Mouse (Mus musculus) heart, embryonic 12.5 days (tissue): ENCODE measurements around the gene Rnft1. TPM values are rescaled to one million over a fixed set of nuclear protein-coding genes. Genes with fewer than 3 reads are reported as not detected.
A peak's percentile ranks its signal among the peaks of the same experiment; 100 is the strongest.
"Not testable (repeated sequence)": the region's sequence is repeated elsewhere in the genome, so short reads cannot be mapped to it uniquely, and the experiment has no call there.

ENCODE experiments used
- ATAC-seq: fragments of 200-750 bp; cut with Nextera tagmentation; 2 replicates; pipeline ENCODE4 v1.8.0; 2017; ENCODE audit warnings: moderate TSS enrichment, moderate library complexity; ENCODE audit not compliant: insufficient number of reproducible peaks, low FRiP score
- H3K27ac ChIP-seq: fragments of 300-500 bp; sonication (generic); 2 replicates; pipeline ENCODE4 v1.5.1; 2016; ENCODE audit warnings: mild to moderate bottlenecking, moderate library complexity; ENCODE audit not compliant: poor library complexity, severe bottlenecking
- H3K27me3 ChIP-seq: fragments of 300-500 bp; sonication (generic); replicated peaks from 2 replicates; pipeline ENCODE4 v1.6.1; 2016; ENCODE audit warnings: mild to moderate bottlenecking, moderate library complexity
- H3K36me3 ChIP-seq: fragments of 300-500 bp; sonication (generic); 2 replicates; pipeline ENCODE4 v1.6.1; 2016; ENCODE audit warnings: mild to moderate bottlenecking, moderate library complexity
- H3K4me1 ChIP-seq: fragments of 300-500 bp; sonication (generic); replicated peaks from 2 replicates; pipeline ENCODE4 v1.6.1; 2016; ENCODE audit warnings: mild to moderate bottlenecking
- H3K4me2 ChIP-seq: fragments of 300-500 bp; sonication (generic); 2 replicates; pipeline ENCODE4 v1.6.1; 2016; ENCODE audit warnings: mild to moderate bottlenecking, moderate library complexity
- H3K4me3 ChIP-seq: fragments of 300-500 bp; sonication (generic); 2 replicates; pipeline ENCODE4 v1.5.1; 2016; ENCODE audit warnings: mild to moderate bottlenecking
- H3K9ac ChIP-seq: fragments of 300-500 bp; sonication (generic); 2 replicates; pipeline ENCODE4 v1.6.1; 2016; ENCODE audit warnings: mild to moderate bottlenecking, moderate library complexity
- H3K9me3 ChIP-seq: fragments of 300-500 bp; sonication (generic); replicated peaks from 2 replicates; pipeline ENCODE4 v1.6.1; 2016; ENCODE audit warnings: mild to moderate bottlenecking, moderate library complexity
- WGBS: fragments of 180-500 bp; shearing (Covaris S2); methylation state at CpG from one replicate; pipeline ENCODE4 v1.1.7; 2016; 5-methylcytosine and 5-hydroxymethylcytosine counted together
- polyA plus RNA-seq: library from polyadenylated mRNA; unstranded; fragments of >200 nt; fragmentation: Nextera tagmentation; extraction: Ambion mirVana; gene quantifications from 2 replicates; pipeline ENCODE4 v1.2.1, GENCODE M21; 2016

Gene Rnft1
- polyA plus RNA-seq = 45.3 and 46.8 TPM in 2 replicates

- peak; percentile 99 for ATAC-seq
- peaks cover 8% of the 10 kb centered on the region for H3K4me1 ChIP-seq
- H3K36me3 ChIP-seq = peaks cover 4% of the 10 kb centered on the region
- peak within 1 kb of the TSS; percentile 55 for H3K4me3 ChIP-seq
- H3K27ac ChIP-seq = peak within 1 kb of the TSS; percentile 90
- H3K9ac ChIP-seq = peak within 1 kb of the TSS; percentile 80
- peak within 1 kb of the TSS; percentile 88 for H3K4me2 ChIP-seq
- H3K9me3 ChIP-seq = no peaks in the 10 kb centered on the region
- WGBS = under 1% methylated on average over 68 of the region's 68 CpGs
- H3K27me3 ChIP-seq = no peaks in the 10 kb centered on the region
Measured at GRCm38 (mm10) chr11:86484101-86484868, at the start of gene Rnft1. Gene Rnft1 (plus strand): TSS chr11:86484657.

GRCm38 (mm10) chr11:86436843-86437242 is 47.6 kb upstream of the Rnft1 start:
- Histone ChIP-seq H3K27ac (no peak overlapping the region), H3K9me3 (no peaks in the 10 kb centered on the region), H3K9ac (no peak overlapping the region), H3K4me1 (no peaks in the 10 kb centered on the region; the same call in 1 of the 2 replicates), H3K4me3 (no peak overlapping the region), H3K4me2 (peak overlapping the region; percentile 14; the same call in 1 of the 2 replicates), H3K27me3 (no peaks in the 10 kb centered on the region; the same call in 1 of the 2 replicates), H3K36me3 (no peaks in the 10 kb centered on the region)
- ATAC-seq = no peak
- WGBS = 20% methylated on average over 5 of the region's 5 CpGs

GRCm38 (mm10) chr11:86438261-86438660 is 46.2 kb upstream of the Rnft1 start:
- Histone ChIP-seq H3K27ac (no peak overlapping the region), H3K36me3 (no peaks in the 10 kb centered on the region)
- 46% methylated on average over 4 of the region's 4 CpGs for WGBS

GRCm38 (mm10) chr11:86440791-86441190 is 43.7 kb upstream of the Rnft1 start:
- Histone ChIP-seq H3K36me3 (no peaks in the 10 kb centered on the region), H3K9ac (no peak overlapping the region), H3K9me3 (no peaks in the 10 kb centered on the region), H3K4me2 (no peak overlapping the region), H3K4me3 (no peak overlapping the region), H3K4me1 (peaks cover 10% of the 10 kb centered on the region), H3K27me3 (no peaks in the 10 kb centered on the region; the same call in 1 of the 2 replicates), H3K27ac (no peak overlapping the region)
- ATAC-seq = no peak
- WGBS = 51% methylated on average over 5 of the region's 5 CpGs

More at GRCm38 (mm10) chr11:86438261-86438660, 46.2 kb upstream of the Rnft1 start:
- H3K9me3 ChIP-seq = no peaks in the 10 kb centered on the region
- no peak overlapping the region for H3K9ac ChIP-seq
- no peak for ATAC-seq
- no peak overlapping the region for H3K4me2 ChIP-seq
- no peaks in the 10 kb centered on the region; the same call in 1 of the 2 replicates for H3K4me1 ChIP-seq
- no peaks in the 10 kb centered on the region; the same call in 1 of the 2 replicates for H3K27me3 ChIP-seq
- H3K4me3 ChIP-seq = no peak overlapping the region

- Histone ChIP-seq H3K27me3 (no peaks in the 10 kb centered on the region), H3K9me3 (no peaks in the 10 kb centered on the region), H3K4me3 (no peak overlapping the region), H3K27ac (no peak overlapping the region), H3K9ac (no peak overlapping the region), H3K36me3 (no peaks in the 10 kb centered on the region), H3K4me1 (no peaks in the 10 kb centered on the region), H3K4me2 (no peak overlapping the region)
- no peak for ATAC-seq
- WGBS = 86% methylated on average over 5 of the region's 5 CpGs
Measured at GRCm38 (mm10) chr11:86453991-86454390, 30.5 kb upstream of the Rnft1 start.

- WGBS = 71% methylated on average over 6 of the region's 6 CpGs
- H3K36me3 ChIP-seq = no peaks in the 10 kb centered on the region
- ATAC-seq = no peak
- H3K27ac ChIP-seq = no peak overlapping the region
- no peak overlapping the region for H3K9ac ChIP-seq
- H3K4me1 ChIP-seq = no peaks in the 10 kb centered on the region
- no peaks in the 10 kb centered on the region for H3K27me3 ChIP-seq
- no peak overlapping the region for H3K4me2 ChIP-seq
- no peak overlapping the region for H3K4me3 ChIP-seq
- no peaks in the 10 kb centered on the region for H3K9me3 ChIP-seq
Measured at GRCm38 (mm10) chr11:86457545-86457944, 26.9 kb upstream of the Rnft1 start.

GRCm38 (mm10) chr11:86458866-86459265 is 25.6 kb upstream of the Rnft1 start:
- Histone ChIP-seq H3K4me1 (no peaks in the 10 kb centered on the region), H3K4me3 (no peak overlapping the region), H3K9me3 (no peaks in the 10 kb centered on the region), H3K27me3 (no peaks in the 10 kb centered on the region), H3K9ac (no peak overlapping the region), H3K4me2 (no peak overlapping the region), H3K36me3 (no peaks in the 10 kb centered on the region), H3K27ac (no peak overlapping the region)
- ATAC-seq = no peak
- 88% methylated on average over 6 of the region's 6 CpGs for WGBS

GRCm38 (mm10) chr11:86462579-86462978 is 21.9 kb upstream of the Rnft1 start:
- no peaks in the 10 kb centered on the region for H3K9me3 ChIP-seq
- H3K4me2 ChIP-seq = no peak overlapping the region
- no peak for ATAC-seq
- H3K9ac ChIP-seq = no peak overlapping the region
- H3K27ac ChIP-seq = no peak overlapping the region
- H3K36me3 ChIP-seq = no peaks in the 10 kb centered on the region
- H3K4me1 ChIP-seq = no peaks in the 10 kb centered on the region
- H3K27me3 ChIP-seq = no peaks in the 10 kb centered on the region
- no peak overlapping the region for H3K4me3 ChIP-seq

GRCm38 (mm10) chr11:86464275-86464674 is 20.2 kb upstream of the Rnft1 start:
- not testable (repeated sequence) for H3K27ac ChIP-seq, H3K9me3 ChIP-seq, H3K4me3 ChIP-seq, H3K27me3 ChIP-seq, H3K9ac ChIP-seq, H3K4me2 ChIP-seq, H3K4me1 ChIP-seq, H3K36me3 ChIP-seq, ATAC-seq
- 15% methylated on average over 8 of the region's 8 CpGs for WGBS

GRCm38 (mm10) chr11:86468345-86468744 is 16.1 kb upstream of the Rnft1 start:
- no peak overlapping the region for H3K4me3 ChIP-seq
- H3K4me1 ChIP-seq = peaks cover 15% of the 10 kb centered on the region; the same call in 1 of the 2 replicates
- ATAC-seq = no peak
- H3K9me3 ChIP-seq = no peaks in the 10 kb centered on the region
- WGBS = 75% methylated on average over 8 of the region's 8 CpGs
- no peak overlapping the region for H3K27ac ChIP-seq
- no peak overlapping the region for H3K9ac ChIP-seq
- no peaks in the 10 kb centered on the region for H3K27me3 ChIP-seq
- H3K4me2 ChIP-seq = no peak overlapping the region
- no peaks in the 10 kb centered on the region for H3K36me3 ChIP-seq

- ATAC-seq = no peak
- H3K27ac ChIP-seq = no peak overlapping the region
- H3K9me3 ChIP-seq = no peaks in the 10 kb centered on the region
- H3K9ac ChIP-seq = no peak overlapping the region
- no peaks in the 10 kb centered on the region for H3K36me3 ChIP-seq
- peaks cover 19% of the 10 kb centered on the region; the same call in 1 of the 2 replicates for H3K4me1 ChIP-seq
- 59% methylated on average over 4 of the region's 4 CpGs for whole genome bisulfite sequencing
- H3K4me3 ChIP-seq = no peak overlapping the region
- H3K27me3 ChIP-seq = no peaks in the 10 kb centered on the region
- H3K4me2 ChIP-seq = no peak overlapping the region
Measured at GRCm38 (mm10) chr11:86468971-86469370, 15.5 kb upstream of the Rnft1 start.
